Mouse (Mus musculus): ENCODE data around the gene Vangl1. TPM values are rescaled to one million over a fixed set of nuclear protein-coding genes. Genes with fewer than 3 reads are reported as not detected.
"Not testable (repeated sequence)": the region's sequence is repeated elsewhere in the genome, so short reads cannot be mapped to it uniquely, and the experiment has no call there.

Vangl1 gene
- total RNA-seq, 2 experiments from 2014 or later: 37.6 to 41.7 TPM

DNA sequence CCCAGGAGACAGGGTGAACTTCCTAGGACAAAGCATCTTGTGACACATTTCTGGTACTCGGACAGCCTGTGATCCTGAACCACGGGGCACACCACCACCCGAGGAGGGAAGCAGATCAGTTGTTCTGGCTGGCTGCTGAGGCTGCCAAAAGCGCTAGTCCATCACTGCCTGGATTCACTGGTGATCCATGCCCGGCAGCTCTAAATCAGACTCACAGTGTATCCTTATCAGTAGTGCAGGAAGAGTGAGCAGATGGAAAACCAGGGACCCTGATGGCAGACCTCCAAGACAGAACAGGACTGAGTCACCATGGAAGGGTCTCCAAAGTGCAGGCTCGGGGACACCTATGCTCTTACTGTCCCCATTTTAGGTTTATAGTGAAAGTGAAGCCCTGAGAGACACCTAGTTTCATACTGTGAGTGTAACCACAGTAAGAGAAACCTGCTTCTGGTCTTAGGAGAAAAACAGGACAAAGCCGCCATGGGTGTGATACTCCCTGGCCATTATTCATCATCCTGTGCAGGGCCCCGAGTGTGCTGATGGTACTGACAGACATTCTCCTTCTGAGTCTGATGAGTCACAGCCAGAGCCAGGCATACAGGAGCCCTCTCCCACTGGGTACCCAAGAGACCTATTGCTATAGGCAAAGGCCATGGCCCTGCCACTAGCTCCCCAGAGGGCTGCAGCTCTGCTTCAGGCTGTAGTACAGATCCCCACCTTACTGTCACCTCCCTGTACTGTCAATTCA lies 30.2 kb downstream of the Vangl1 start:
- DNase-seq (ENCODE audit: low spot score in 2 of 2): no peak

- peak; percentile 70 to 86 for DNase-seq (ENCODE audit: low spot score in 2 of 2)
Observed at GRCm38 (mm10) chr3:102169197-102169905, 35.1 kb downstream of the Vangl1 start.

DNA sequence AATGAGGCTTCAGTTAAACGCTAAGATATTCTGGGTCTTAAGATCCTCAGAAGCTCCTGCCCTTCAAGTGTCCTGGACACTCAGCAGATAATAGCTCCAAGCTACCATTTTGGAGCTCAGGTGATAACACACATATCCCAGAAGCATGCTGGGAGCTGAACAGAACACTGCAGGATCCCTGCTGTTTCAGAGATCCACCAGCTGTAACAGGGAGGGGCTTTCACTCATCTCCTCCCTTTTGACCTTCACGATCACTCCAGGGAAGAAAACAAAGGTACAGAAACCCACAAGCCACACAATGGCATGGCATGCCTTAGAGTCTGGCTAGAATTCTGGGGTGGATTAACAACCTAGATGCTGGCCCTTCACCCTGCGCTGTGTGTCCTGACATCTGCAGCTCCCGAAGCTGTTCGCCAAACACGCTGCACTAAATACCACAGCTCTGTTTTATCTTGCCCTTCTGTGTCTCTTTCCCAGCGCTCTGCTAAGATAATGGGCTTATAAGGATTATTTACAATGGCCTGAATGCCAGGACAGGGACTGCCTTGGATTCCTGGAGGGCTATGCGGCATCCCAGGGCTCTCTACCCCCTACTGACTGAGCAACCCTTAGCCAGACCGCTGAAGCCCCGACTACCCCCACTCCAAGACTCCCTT lies 36.8 kb downstream of the Vangl1 start:
- no peak for DNase-seq (ENCODE audit: low spot score in 2 of 2)

GRCm38 (mm10) chr3:102166794-102167193 lies 37.7 kb downstream of the Vangl1 start:
- DNase-seq (ENCODE audit: low spot score in 2 of 2): no peak

- no peak for DNase-seq (ENCODE audit: low spot score in 2 of 2)
Observed at GRCm38 (mm10) chr3:102166287-102166620, 38.2 kb downstream of the Vangl1 start.

DNA sequence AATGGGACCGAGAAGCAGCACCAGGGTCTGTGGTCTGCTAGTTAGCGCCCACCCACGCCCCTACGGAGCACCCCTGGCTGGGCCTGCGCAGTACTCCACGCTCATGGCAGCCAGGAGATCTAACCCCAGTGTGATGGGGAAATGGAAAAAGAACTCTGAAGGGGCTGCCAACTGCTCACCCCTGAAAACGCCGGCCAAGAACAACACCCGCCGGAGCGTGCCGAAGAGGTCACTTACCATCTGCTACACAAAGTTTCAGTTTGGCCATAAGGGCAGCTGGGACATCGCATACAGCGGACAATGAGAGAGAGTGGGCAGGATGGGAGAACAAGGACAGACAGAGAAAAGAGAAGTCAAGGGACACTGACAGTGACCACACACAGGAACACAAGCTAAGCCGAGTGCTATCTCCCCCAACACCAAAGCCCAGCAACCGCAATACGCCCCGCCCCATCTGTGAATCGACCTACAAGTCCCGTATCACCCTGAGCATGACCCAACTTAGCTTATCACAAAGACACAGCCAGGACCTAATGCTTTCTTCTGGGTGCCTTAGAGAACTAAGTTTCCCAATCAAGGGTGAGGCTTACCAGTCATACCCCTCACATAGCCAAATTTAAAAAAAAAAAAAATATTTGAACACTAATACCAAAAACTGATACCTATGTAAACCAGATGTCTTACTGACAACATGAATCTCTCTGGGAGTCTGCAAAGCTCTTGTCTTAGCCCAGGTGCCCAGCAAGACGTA lies 38.8 kb downstream of the Vangl1 start:
- no peak for DNase-seq (ENCODE audit: low spot score in 2 of 2)

- DNase-seq (ENCODE audit: low spot score in 2 of 2): no peak
Observed at GRCm38 (mm10) chr3:102164911-102165310, 39.6 kb downstream of the Vangl1 start.

DNA sequence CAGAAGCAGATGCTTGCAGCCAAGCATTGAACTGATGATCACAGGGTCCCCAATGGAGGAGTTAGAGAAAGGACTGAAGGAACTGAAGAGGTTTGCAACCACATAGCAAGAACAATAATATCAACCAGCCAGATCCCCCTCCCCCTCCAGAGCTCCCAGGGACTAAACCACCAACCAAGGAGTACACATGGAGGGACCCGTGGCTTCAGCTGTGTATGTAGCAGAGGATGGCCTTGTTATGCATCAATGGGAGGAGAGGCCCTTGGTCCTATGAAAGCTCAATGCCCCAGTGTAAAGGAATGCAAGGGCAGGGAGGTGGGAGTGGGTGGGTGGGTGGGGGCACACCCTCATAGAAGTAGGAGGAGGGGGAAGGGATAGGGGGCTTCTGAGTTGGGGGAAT lies 40.6 kb downstream of the Vangl1 start:
- not testable (repeated sequence) for DNase-seq (ENCODE audit: low spot score in 2 of 2)

DNA sequence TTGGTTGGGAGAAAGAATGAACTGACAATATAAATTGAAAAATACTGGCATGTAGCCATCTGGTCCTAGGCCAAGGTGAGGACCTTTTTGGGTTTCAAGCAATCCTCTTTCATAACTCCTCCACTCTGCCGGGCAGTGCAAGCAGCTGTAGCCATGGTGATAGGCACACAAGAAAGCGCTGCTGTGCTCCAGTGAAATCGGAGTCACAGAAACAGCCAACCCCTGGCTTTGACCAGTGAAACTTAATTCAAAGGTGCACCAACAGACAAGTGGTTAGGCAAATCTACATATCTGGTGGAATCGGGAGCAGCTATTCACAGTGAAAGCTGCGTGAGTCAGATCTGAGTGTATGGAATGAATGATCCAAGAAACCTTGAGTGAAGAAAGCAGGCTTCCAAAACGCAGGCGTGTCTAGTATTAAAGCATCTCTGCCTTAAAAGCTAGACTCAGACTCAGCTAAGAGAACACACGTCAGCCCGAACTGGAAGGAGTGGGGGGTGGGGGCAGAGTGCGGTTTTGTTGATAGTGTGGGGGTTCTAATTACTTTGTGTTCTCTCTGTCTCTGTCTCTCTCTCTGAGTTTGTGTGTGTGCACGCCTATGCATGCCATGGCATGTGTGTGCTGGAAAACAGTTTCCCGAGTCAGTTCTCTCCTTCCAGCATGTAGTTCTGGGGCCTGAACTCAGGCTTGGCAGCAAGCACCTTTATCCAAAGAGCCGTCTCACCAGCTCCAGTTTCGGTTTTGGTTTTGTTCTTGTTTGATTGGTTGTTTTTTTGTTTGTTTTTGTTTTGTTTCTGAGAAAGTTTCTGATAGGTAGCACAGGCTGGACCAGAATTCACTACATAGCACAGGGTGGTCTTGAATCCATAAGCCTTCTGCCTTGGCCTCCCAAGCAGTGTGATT lies 44.8 kb downstream of the Vangl1 start:
- peak in 1 of 2 experiments; percentile 47 for DNase-seq (ENCODE audit: low spot score in 2 of 2)

- DNase-seq (ENCODE audit: low spot score in 2 of 2): no peak
Observed at GRCm38 (mm10) chr3:102158759-102159422, 45.6 kb downstream of the Vangl1 start.

DNA sequence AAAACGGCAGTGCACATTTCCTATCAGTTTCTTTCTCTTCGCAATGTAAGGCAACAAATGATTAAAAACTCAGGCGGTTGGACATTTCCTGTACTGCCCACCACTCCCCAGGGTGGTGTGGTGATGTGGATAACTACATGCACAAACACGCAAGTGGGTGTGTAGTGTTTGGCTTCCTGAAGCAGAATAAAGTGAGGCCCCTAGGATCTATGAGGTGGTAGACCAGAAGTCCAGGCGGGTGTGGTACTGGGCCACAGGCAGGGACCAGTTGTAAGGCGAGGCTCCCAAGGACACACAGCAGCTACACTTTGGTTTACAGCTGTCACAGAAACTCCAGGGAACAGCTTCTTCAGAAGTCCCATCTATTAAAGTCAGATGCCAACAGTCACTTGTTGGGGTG lies 46.8 kb downstream of the Vangl1 start:
- DNase-seq (ENCODE audit: low spot score in 2 of 2): no peak

GRCm38 (mm10) chr3:102156737-102157136 lies 47.8 kb downstream of the Vangl1 start:
- no peak for DNase-seq (ENCODE audit: low spot score in 2 of 2)

DNA sequence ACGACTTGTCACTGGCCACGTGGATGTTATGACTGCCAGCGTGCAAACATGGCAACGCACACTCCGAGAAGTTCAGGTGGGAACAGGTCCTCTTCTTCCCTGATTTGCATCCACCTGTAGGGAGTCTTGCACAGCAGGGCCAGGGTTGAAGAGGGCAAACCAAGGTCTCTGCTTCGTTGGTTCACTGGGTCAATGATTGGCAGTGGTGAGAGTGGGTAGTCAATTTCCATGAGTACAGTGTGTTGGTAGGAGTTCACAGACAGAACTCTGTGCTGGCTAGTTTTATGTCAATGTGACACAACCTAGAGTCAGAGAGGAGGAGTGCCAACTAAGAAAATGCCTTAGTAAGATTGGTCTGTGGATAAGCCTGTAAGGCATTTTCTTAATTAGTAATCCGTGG lies 50.4 kb downstream of the Vangl1 start:
- DNase-seq (ENCODE audit: low spot score in 2 of 2): no peak

DNA sequence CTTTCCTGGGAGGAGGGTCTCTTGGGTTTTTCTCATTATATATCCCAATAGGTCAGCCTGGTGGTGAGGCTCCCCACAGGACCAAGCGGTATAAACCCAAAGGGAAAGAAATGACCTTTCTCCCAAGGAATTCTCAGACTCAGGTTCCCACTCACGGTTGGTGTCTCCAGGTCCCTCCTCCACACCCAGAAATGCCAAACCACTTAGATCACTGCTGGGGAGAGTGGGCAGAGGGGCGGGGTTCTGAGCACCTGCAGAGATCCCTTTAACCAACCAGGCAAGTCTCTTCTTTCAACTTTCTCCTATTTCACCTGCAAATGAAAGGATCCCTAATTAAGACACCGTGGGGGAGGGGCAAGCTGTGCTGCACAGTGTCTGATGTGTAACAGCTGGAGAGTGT lies 51.6 kb downstream of the Vangl1 start:
- DNase-seq (ENCODE audit: low spot score in 2 of 2): no peak

- DNase-seq (ENCODE audit: low spot score in 2 of 2): no peak
Observed at GRCm38 (mm10) chr3:102152471-102152870, 52.0 kb downstream of the Vangl1 start.

- DNase-seq (ENCODE audit: low spot score in 2 of 2): no peak
Observed at GRCm38 (mm10) chr3:102151850-102152249, 52.6 kb downstream of the Vangl1 start.

DNA sequence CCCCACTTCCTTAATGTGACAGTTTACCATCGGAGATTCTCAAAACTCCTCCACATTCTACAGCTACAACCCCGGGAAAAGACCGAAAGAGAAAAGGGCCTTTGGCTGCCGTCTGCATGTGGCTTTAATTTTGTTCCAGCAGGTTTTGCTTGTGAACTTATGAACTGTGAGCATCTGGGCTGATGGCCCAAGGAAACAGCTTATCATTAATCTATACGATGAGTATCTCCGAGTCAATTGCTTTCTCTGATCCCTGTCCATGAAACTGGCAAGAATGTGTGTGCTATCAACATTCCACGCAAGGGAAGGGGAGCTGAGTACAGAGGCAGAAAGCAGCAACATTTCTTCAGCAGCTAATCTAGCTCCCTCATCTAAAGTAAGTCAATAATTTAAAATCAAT lies 54.6 kb downstream of the Vangl1 start:
- no peak for DNase-seq (ENCODE audit: low spot score in 2 of 2)

GRCm38 (mm10) chr3:102147189-102147588 lies 57.3 kb downstream of the Vangl1 start:
- no peak for DNase-seq (ENCODE audit: low spot score in 2 of 2)

- no peak for DNase-seq (ENCODE audit: low spot score in 2 of 2)
Observed at GRCm38 (mm10) chr3:102146428-102146827, 58.1 kb downstream of the Vangl1 start.

Measured in adrenal gland, postnatal 4 days (tissue).